Mouse (Mus musculus) layer of hippocampus, adult 9-11 months (tissue): Measurements from ENCODE around the gene Lmx1b.

Source experiments
- DNase-seq: peaks from one replicate; pipeline ENCODE4 v3.0.0; 2022

The Lmx1b gene

GRCm38 (mm10) chr2:33630081-33631021 is 10.0 kb downstream of the Lmx1b start:
- DNase-seq = no peak

- no peak for DNase-seq
Measured at GRCm38 (mm10) chr2:33629641-33630040, 10.7 kb downstream of the Lmx1b start.

- no peak for DNase-seq
Measured at GRCm38 (mm10) chr2:33628791-33629190, 11.5 kb downstream of the Lmx1b start.

GRCm38 (mm10) chr2:33627058-33627375 is 13.3 kb downstream of the Lmx1b start:
- no peak for DNase-seq

GRCm38 (mm10) chr2:33626262-33627057 is 13.9 kb downstream of the Lmx1b start:
- DNase-seq = no peak

GRCm38 (mm10) chr2:33617670-33618069 is 22.6 kb downstream of the Lmx1b start:
- peak; percentile 19 for DNase-seq

GRCm38 (mm10) chr2:33616411-33616843 is 23.9 kb downstream of the Lmx1b start:
- DNase-seq = peak; percentile 59

GRCm38 (mm10) chr2:33615843-33616344 is 24.4 kb downstream of the Lmx1b start:
- no peak for DNase-seq

GRCm38 (mm10) chr2:33605487-33606256 is 34.6 kb downstream of the Lmx1b start:
- DNase-seq = no peak

GRCm38 (mm10) chr2:33604846-33605486 is 35.3 kb downstream of the Lmx1b start:
- no peak for DNase-seq

- no peak for DNase-seq
Measured at GRCm38 (mm10) chr2:33600520-33600919, 39.8 kb downstream of the Lmx1b start.

- no peak for DNase-seq
Measured at GRCm38 (mm10) chr2:33597384-33597783, 42.9 kb downstream of the Lmx1b start.

GRCm38 (mm10) chr2:33595085-33595423 is 45.3 kb downstream of the Lmx1b start:
- DNase-seq = no peak

- no peak for DNase-seq
Measured at GRCm38 (mm10) chr2:33594181-33595084, 45.9 kb downstream of the Lmx1b start.

GRCm38 (mm10) chr2:33592931-33593555 is 47.3 kb downstream of the Lmx1b start:
- no peak for DNase-seq

GRCm38 (mm10) chr2:33589280-33589679 is 51.0 kb downstream of the Lmx1b start:
- DNase-seq = no peak

- DNase-seq = no peak
Measured at GRCm38 (mm10) chr2:33584937-33585910, 55.1 kb downstream of the Lmx1b start.

- DNase-seq = no peak
Measured at GRCm38 (mm10) chr2:33583761-33584160, 56.5 kb downstream of the Lmx1b start.

GRCm38 (mm10) chr2:33583317-33583716 is 57.0 kb downstream of the Lmx1b start:
- no peak for DNase-seq
